Mouse (Mus musculus): ENCODE measurements around the gene Ostf1.
A peak's percentile ranks its signal among the peaks of the same experiment; 100 is the strongest.

Ostf1 gene

GRCm38 (mm10) chr19:18567936-18568827 is 63.4 kb downstream of the Ostf1 start:
- DNase-seq = no peak

- DNase-seq = no peak
These were observed 64.1 kb downstream of the Ostf1 start for GRCm38 (mm10) chr19:18567501-18567900.

GRCm38 (mm10) chr19:18557708-18558107 is 73.9 kb downstream of the Ostf1 start:
- DNase-seq = no peak

GRCm38 (mm10) chr19:18555645-18556044 is 76.0 kb downstream of the Ostf1 start:
- DNase-seq = no peak

- peak; percentile 5 for DNase-seq
These were observed 83.0 kb downstream of the Ostf1 start for GRCm38 (mm10) chr19:18548668-18549067.
